Mouse (Mus musculus) liver, embryonic 16.5 days (tissue): ENCODE measurements around the gene Lao1. TPM values are rescaled to one million over a fixed set of nuclear protein-coding genes. Genes with fewer than 3 reads are reported as not detected.
"Not testable (repeated sequence)": the region's sequence is repeated elsewhere in the genome, so short reads cannot be mapped to it uniquely, and the experiment has no call there.

Experiments used
- ATAC-seq: fragments of 200-750 bp; cut with Nextera tagmentation; 2 replicates; pipeline ENCODE4 v1.8.0; 2017; ENCODE audit warnings: low read depth, mild to moderate bottlenecking, moderate number of reproducible peaks, moderate library complexity
- H3K27ac ChIP-seq: fragments of 300-500 bp; sonication (generic); 2 replicates; pipeline ENCODE4 v1.5.1; 2014; ENCODE audit warnings: mild to moderate bottlenecking, low read length
- H3K27me3 ChIP-seq: fragments of 300-500 bp; sonication (generic); 2 replicates; pipeline ENCODE4 v1.6.1; 2014; ENCODE audit warnings: low read depth, low read length, mixed read lengths; ENCODE audit not compliant: control insufficient read depth, insufficient read depth
- H3K36me3 ChIP-seq: fragments of 300-500 bp; sonication (generic); 2 replicates; pipeline ENCODE4 v1.6.1; 2014; ENCODE audit warnings: mild to moderate bottlenecking; ENCODE audit not compliant: control insufficient read depth, insufficient read depth
- H3K4me1 ChIP-seq: fragments of 300-500 bp; sonication (generic); 2 replicates; pipeline ENCODE4 v1.6.1; 2014; ENCODE audit warnings: low read depth, low read length, mixed read lengths; ENCODE audit not compliant: control insufficient read depth
- H3K4me2 ChIP-seq: fragments of 300-500 bp; sonication (generic); 2 replicates; pipeline ENCODE4 v1.6.1; 2014; ENCODE audit warnings: low read depth, low read length, mixed read lengths
- H3K4me3 ChIP-seq: fragments of 300-500 bp; sonication (generic); 2 replicates; pipeline ENCODE4 v1.5.1; 2014; ENCODE audit warnings: low read depth, mild to moderate bottlenecking, low read length
- H3K9ac ChIP-seq: fragments of 300-500 bp; sonication (generic); 2 replicates; pipeline ENCODE4 v1.6.1; 2014; ENCODE audit warnings: low read depth, low read length
- H3K9me3 ChIP-seq: fragments of 300-500 bp; sonication (generic); replicated peaks from 2 replicates; pipeline ENCODE4 v1.6.1; 2016; ENCODE audit warnings: low read length; ENCODE audit not compliant: control insufficient read depth
- WGBS: fragments of 180-500 bp; shearing (Covaris S2); extraction: QIAGEN DNeasy Blood & Tissue Kit; methylation state at CpG from one replicate; pipeline ENCODE4 v1.1.7; 2014; ENCODE audit not compliant: insufficient replicate concordance; 5-methylcytosine and 5-hydroxymethylcytosine counted together
- polyA plus RNA-seq: library from polyadenylated mRNA; unstranded; fragments of >200 nt; fragmentation: Nextera tagmentation; extraction: Ambion mirVana; gene quantifications from 2 replicates; pipeline ENCODE4 v1.2.1, GENCODE M21; 2015

The Lao1 gene
- polyA plus RNA-seq, result not detected in 2 replicates

DNA sequence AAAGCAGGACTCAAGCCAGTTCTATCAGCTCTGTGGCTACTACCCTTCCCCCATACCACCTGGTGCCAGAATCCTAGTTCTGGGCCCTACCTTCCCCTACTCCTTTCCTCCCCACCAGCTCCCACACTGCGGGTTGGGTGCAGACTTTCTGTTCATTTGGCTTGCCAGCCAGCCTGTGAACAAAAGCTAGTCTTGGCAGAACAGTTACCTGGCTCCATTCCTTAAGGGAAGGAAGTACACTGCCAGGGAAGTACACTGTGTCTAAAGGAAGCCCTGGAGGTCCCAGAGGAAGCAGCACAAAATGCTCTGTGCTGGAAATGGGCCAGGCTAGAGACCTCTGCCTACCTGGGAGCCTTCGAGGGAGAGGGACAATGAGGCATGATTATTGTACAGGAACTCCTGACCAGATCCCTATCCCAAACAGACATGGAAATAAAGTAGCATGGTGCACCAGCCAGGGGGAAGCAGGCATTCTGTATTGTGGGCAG lies at the start of gene Lao1:
Gene Lao1, plus strand, starts transcription at position 438 of the 488 bp plus-strand sequence.
- no peak within 1 kb of the TSS for H3K9ac ChIP-seq
- no peaks in the 10 kb centered on the region for H3K27me3 ChIP-seq
- no peak within 1 kb of the TSS for H3K4me3 ChIP-seq
- no peak for ATAC-seq
- H3K4me1 ChIP-seq, result no peaks in the 10 kb centered on the region
- H3K9me3 ChIP-seq, result no peaks in the 10 kb centered on the region
- H3K4me2 ChIP-seq, result no peak within 1 kb of the TSS
- 61% methylated on average over 2 of the region's 2 CpGs for WGBS
- no peaks in the 10 kb centered on the region for H3K36me3 ChIP-seq
- H3K27ac ChIP-seq, result no peak within 1 kb of the TSS

DNA sequence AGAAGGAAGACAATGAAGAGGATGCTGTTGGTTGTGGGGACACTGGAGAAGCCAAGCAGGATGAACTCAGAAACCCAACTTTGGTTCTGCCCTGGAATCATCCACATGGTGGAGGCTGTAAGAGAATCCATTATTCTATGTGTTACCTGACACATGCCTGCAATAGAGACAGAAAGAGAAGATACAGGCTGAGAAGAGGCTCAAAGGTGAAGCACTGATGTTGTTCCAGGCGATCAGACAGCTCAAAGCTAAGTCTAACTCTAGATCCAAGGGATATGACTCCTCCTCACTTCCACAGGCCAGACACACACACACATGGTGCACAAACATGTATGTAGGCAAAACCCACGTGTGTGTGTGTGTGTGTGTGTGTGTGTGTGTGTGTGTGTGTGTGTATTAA lies 44.0 kb upstream of the Lao1 start, which contains the start of gene Olfr1329:
Gene Olfr1329, minus strand, starts transcription at position 101 of the 400 bp plus-strand sequence.
- not testable (repeated sequence) for H3K4me2 ChIP-seq, H3K9me3 ChIP-seq, H3K4me1 ChIP-seq, H3K4me3 ChIP-seq, H3K36me3 ChIP-seq, H3K27me3 ChIP-seq, ATAC-seq, H3K27ac ChIP-seq, H3K9ac ChIP-seq
- 29% methylated on average over 2 of the region's 2 CpGs for WGBS

DNA sequence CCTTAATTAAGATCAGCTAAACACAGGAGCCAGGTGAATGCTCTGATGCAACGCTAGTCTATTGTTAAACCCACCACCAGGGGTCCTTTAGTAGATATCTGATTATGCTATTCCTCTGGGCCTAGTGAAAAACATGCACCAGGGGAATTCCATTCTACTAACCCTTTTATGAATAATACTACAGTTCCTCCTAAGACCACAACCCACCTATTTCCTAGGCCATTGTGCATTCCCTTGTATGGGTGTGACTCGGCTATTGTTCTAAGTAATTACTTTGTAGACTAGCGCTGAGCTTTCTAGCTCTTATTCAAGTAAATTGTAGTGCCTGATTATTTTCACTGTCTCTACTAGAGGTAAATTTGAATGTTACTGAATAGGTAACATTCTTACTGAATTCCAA lies 30.1 kb upstream of the Lao1 start:
- H3K9me3 ChIP-seq, ATAC-seq, H3K4me1 ChIP-seq, H3K9ac ChIP-seq, H3K27me3 ChIP-seq, H3K4me2 ChIP-seq, H3K4me3 ChIP-seq, H3K27ac ChIP-seq, H3K36me3 ChIP-seq: not testable (repeated sequence)
- WGBS, result 63% methylated on average over 3 of the region's 3 CpGs

DNA sequence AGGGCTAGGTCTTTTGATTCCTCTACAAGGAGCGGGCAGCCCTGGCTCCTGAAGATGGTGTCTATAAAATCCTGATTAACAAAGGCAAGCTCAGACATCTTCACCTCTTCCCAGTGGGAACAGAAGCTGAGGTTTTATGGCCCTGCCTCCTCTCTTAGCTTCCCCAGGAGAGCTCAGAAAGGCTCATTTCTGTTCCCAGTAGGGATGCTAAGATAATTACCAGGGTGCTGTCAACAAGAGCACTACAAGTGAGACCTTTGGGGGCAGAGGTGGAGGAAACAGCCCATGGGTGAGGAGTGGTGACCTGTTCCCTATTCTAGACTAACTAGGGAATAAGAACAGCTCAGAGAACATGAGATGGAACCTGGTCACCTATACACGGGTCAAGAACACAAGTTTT lies 22.9 kb upstream of the Lao1 start, which contains the start of gene Olfr1328:
Gene Olfr1328, minus strand, starts transcription at position 101 of the 400 bp plus-strand sequence.
- Histone ChIP-seq H3K27me3 (no peaks in the 10 kb centered on the region), H3K4me3 (no peak within 1 kb of the TSS), H3K4me1 (no peaks in the 10 kb centered on the region), H3K4me2 (no peak within 1 kb of the TSS), H3K9me3 (no peaks in the 10 kb centered on the region), H3K9ac (no peak within 1 kb of the TSS), H3K36me3 (no peaks in the 10 kb centered on the region), H3K27ac (no peak within 1 kb of the TSS)
- WGBS, result 46% methylated on average over 2 of the region's 2 CpGs
- no peak for ATAC-seq

DNA sequence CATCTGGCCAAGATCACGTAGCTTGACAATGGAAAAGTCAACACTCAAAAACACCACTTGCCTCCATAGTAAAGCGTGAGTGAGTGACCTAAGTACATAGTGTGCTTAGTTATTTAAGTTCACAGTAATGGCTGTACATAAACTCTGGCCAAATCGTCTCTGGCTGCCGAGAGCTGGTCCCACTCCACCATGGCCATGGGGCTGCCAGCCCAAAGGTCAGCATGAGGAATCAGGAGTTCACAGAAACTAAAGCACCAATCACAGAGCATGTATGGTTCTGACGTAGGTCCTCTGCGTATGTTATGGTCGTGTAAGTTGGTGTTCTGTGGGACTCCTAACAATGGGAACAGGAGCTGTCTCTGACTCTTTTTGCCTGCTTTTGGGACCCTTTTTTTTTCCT lies 2.6 kb upstream of the Lao1 start:
- H3K27me3 ChIP-seq, result no peaks in the 10 kb centered on the region
- no peak overlapping the region for H3K27ac ChIP-seq
- WGBS, result 66% methylated on average over 7 of the region's 7 CpGs
- H3K36me3 ChIP-seq, result no peaks in the 10 kb centered on the region
- ATAC-seq, result no peak
- H3K9ac ChIP-seq, result no peak overlapping the region
- H3K4me1 ChIP-seq, result no peaks in the 10 kb centered on the region
- no peak overlapping the region for H3K4me2 ChIP-seq
- no peak overlapping the region for H3K4me3 ChIP-seq
- H3K9me3 ChIP-seq, result no peaks in the 10 kb centered on the region

DNA sequence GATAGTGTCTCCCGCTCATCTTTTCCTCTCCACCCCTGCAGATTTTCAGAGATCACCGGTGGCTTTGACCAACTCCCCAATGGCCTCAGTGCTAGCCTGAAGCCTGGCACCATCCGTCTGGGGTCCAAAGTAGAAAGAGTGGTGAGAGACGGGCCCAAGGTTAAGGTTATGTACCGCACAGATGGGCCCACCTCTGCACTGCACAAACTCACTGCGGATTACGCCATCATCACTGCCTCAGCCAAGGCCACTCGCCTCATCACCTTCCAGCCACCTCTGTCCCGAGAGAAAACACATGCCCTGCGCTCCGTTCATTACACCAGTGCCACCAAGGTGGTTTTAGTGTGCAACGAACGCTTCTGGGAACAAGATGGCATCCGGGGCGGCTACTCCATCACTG lies 6.3 kb downstream of the Lao1 start:
- Histone ChIP-seq H3K9ac (no peak overlapping the region), H3K27ac (no peak overlapping the region), H3K36me3 (no peaks in the 10 kb centered on the region), H3K9me3 (no peaks in the 10 kb centered on the region), H3K4me3 (no peak overlapping the region), H3K4me1 (no peaks in the 10 kb centered on the region), H3K27me3 (no peaks in the 10 kb centered on the region), H3K4me2 (no peak overlapping the region)
- no peak for ATAC-seq
- WGBS, result 73% methylated on average over 15 of the region's 15 CpGs

DNA sequence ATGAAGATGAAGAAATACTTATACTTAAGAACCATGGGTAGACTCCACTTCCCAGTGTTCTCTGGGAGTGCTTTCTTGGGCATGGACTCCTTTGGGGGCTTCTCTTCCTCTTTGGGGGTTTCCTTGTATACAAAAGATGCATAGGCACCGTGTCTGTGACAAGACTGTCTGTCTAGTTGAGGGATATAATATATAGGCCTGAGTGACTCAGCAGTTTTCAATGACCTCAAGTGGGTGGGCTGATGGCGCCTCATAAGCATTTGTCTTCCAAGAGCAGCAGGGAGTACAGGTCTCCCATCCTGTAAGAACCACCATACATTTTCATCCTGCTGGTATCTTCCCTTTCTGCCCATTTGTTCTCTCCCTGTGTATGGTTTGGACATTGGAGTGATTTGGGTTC lies 11.9 kb downstream of the Lao1 start:
- 38% methylated on average over 2 of the region's 2 CpGs for WGBS
- H3K9ac ChIP-seq, result no peak overlapping the region
- no peak overlapping the region for H3K27ac ChIP-seq
- no peaks in the 10 kb centered on the region for H3K36me3 ChIP-seq
- H3K4me3 ChIP-seq, result no peak overlapping the region
- ATAC-seq, result no peak
- H3K9me3 ChIP-seq, result no peaks in the 10 kb centered on the region
- H3K4me1 ChIP-seq, result no peaks in the 10 kb centered on the region
- no peaks in the 10 kb centered on the region for H3K27me3 ChIP-seq
- no peak overlapping the region for H3K4me2 ChIP-seq

DNA sequence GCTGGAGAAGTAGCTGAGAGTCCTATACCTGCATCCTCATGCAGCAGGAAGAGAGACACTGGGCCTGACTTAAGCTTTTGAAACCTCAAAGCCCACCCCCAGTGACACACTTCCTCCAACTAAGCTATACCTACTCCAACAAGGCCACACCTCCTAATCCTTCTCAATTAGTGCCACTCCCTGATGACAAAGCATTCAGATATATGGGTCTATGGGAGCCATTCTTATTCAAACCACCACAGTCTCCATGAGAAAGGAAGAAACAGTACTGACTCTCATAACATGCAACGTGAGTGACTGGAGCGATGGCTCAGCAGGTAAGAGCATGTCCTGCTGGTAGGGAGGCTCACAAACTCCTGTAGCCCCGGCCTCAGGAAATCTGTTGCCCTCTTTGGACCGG lies 23.9 kb downstream of the Lao1 start:
- H3K27ac ChIP-seq, result no peak overlapping the region
- H3K9ac ChIP-seq, result no peak overlapping the region
- H3K4me1 ChIP-seq, result no peaks in the 10 kb centered on the region
- ATAC-seq, result no peak
- no peaks in the 10 kb centered on the region for H3K36me3 ChIP-seq
- no peaks in the 10 kb centered on the region for H3K27me3 ChIP-seq
- no peaks in the 10 kb centered on the region for H3K9me3 ChIP-seq
- WGBS, result 69% methylated on average over 4 of the region's 4 CpGs
- no peak overlapping the region for H3K4me2 ChIP-seq
- H3K4me3 ChIP-seq, result no peak overlapping the region

DNA sequence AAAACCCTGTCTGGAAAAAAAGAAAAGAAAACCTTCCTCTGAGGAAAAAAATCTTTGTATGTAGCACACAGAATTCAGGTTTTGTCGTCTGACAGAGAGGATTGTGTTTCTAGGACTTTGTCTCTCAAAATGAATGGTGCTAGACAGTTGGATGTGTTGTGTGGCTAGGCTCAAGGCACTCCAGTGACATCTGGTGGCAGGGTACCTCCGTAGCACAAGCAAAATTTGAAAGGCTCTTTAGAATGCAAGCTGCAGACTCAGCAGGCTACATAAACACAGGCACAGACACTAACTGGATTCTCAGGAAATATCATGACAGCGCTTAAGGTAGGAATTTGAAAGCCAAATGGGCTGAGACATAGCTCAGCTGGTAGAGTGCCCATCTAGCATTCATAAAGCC lies 27.2 kb downstream of the Lao1 start:
- H3K36me3 ChIP-seq, result no peaks in the 10 kb centered on the region
- H3K4me1 ChIP-seq, result no peaks in the 10 kb centered on the region
- no peaks in the 10 kb centered on the region for H3K9me3 ChIP-seq
- H3K4me2 ChIP-seq, result no peak overlapping the region
- H3K27me3 ChIP-seq, result no peaks in the 10 kb centered on the region
- ATAC-seq, result no peak
- 3% methylated on average over 3 of the region's 3 CpGs for WGBS
- no peak overlapping the region for H3K27ac ChIP-seq
- H3K4me3 ChIP-seq, result no peak overlapping the region
- H3K9ac ChIP-seq, result no peak overlapping the region
